Mouse (Mus musculus): Measurements from ENCODE around the gene A730015C16Rik. TPM values are rescaled to one million over a fixed set of nuclear protein-coding genes. Genes with fewer than 3 reads are reported as not detected.

Gene A730015C16Rik
- polyA plus RNA-seq, 1 experiment from 2014 or later = 1.1 TPM

DNA sequence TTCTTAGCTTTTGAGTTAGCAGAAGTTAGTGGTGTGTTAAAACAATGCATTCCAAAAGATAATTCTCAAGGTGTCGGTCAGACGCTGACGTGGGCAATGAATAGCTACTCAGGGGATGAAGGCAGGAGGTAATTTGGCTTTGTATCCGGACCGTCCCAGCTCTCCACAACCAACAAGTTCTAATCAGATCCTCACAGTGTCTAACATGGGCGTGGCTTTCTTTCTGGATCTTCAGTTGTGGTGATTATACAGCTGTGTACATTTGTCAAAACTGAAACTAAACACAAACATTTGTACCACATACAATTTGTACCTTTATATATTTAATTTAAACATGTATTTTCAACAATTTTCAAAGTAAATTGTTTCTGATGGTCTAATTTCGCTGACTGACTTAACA is 18.4 kb upstream of the A730015C16Rik start:
- no peak for ATAC-seq (ENCODE audit: insufficient read depth, low FRiP score, low TSS enrichment)
- H3K27me3 ChIP-seq (ENCODE audit: control insufficient read depth, insufficient read depth, low read length) = no peaks in the 10 kb centered on the region
- 87% methylated on average over 7 of the region's 7 CpGs for WGBS

DNA sequence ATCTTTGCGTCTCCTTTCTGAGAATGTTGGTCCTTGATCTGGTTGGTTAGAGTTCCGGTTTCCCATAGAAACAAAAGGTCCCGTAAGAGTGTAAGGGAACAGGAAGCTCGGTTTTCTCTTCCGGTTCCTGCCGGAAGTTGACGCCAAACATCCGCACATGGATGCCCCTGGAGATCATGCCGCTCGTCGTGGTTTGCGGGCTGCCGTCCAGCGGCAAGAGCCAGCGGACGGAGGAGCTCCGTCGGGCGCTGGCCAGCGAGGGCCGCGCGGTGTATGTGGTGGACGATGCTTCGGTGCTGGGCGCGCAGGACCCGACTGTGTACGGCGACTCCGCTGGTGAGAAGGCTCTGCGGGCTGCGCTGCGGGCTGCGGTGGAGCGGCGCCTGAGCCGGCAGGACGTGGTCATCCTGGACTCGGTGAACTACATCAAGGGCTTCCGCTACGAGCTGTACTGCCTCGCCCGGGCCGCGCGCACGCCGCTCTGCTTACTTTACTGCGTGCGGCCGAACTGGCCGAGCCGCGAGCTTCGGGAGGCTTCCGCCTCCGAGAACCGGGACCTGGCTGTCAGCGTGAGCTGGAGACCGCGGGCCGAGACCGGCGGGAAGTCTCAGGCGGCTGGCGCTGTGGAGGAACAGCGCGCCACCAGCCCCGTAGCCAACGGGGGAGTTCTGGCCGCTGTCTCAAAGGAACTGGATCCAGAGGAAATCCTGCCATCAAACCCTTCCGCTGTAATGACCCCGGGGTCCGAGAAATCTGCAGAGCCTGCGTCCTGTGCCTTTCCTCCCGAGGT is 509 bp downstream of the A730015C16Rik start, which contains the start of gene Kti12:
TSS of gene Kti12 (plus strand) at position 71 of the 790 bp plus-strand sequence.
- under 1% methylated on average over 77 of the region's 77 CpGs for WGBS

More for the DNA sequence above, 18.4 kb upstream of the A730015C16Rik start:
- no peak overlapping the region for H3K27ac ChIP-seq (ENCODE audit: low read depth, low read length)
- DNase-seq (ENCODE audit: low spot score) = no peak
- H3K9me3 ChIP-seq (ENCODE audit: control insufficient read depth, low read length) = no peaks in the 10 kb centered on the region
- no peaks in the 10 kb centered on the region for H3K4me1 ChIP-seq (ENCODE audit: control insufficient read depth, insufficient read depth, low read length)
- H3K9ac ChIP-seq (ENCODE audit: low read length) = no peak overlapping the region
- no peak overlapping the region for H3K4me3 ChIP-seq (ENCODE audit: low read depth, low read length)
- no peaks in the 10 kb centered on the region; the same call in 1 of the 2 replicates for H3K36me3 ChIP-seq (ENCODE audit: control insufficient read depth, insufficient read depth, low read length)
- H3K4me2 ChIP-seq (ENCODE audit: low read depth) = no peak overlapping the region

DNA sequence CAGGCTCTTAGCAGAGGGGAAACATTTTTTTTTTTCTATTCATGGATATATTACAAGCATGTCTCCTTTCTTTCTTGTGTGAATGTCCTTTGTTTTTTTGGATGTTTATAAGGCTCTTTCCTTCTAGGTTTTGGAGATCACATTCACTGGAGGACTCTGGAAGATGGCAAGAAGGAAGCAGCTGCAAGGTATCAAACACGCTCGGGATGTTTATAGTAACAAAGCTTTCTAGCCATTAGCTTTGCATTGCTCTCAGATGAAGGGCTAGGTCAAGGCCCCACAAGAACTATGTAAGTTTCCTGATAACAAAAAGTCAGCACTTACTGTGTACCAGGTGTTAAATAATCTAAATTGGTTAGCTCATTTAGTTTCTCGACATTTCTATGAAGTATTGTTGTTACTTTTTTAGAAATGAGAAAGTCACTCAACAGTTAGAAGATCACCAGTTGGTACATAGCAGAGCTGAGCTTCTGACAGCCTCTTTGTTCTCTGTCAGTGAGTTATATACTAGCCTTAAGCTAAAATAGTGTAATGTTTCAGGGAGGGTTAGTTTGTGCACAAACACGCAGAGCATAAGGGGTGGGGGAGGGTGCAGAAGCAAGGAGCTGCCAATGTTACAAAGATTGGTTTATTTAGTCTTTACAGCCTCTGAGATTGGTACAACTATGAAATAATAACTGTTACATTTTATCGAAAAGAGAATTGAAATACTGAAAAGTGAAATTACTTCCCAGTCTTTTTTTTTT is 2.4 kb downstream of the A730015C16Rik start:
- Histone ChIP-seq H3K36me3 (ENCODE audit: control insufficient read depth, insufficient read depth, low read length) (no peaks in the 10 kb centered on the region), H3K27me3 (ENCODE audit: control insufficient read depth, insufficient read depth, low read length) (no peaks in the 10 kb centered on the region), H3K4me1 (ENCODE audit: control insufficient read depth, insufficient read depth, low read length) (peaks cover 13% of the 10 kb centered on the region), H3K9me3 (ENCODE audit: control insufficient read depth, low read length) (no peaks in the 10 kb centered on the region), H3K27ac (ENCODE audit: low read depth, low read length) (no peak overlapping the region), H3K9ac (ENCODE audit: low read length) (no peak overlapping the region), H3K4me2 (ENCODE audit: low read depth) (no peak overlapping the region), H3K4me3 (ENCODE audit: low read depth, low read length) (no peak overlapping the region)
- ATAC-seq (ENCODE audit: insufficient read depth, low FRiP score, low TSS enrichment) (no peak), DNase-seq (ENCODE audit: low spot score) (no peak)
- WGBS = 87% methylated on average over 5 of the region's 5 CpGs

More for the DNA sequence above, 509 bp downstream of the A730015C16Rik start, which contains the start of gene Kti12:
- Histone ChIP-seq H3K27me3 (ENCODE audit: control insufficient read depth, insufficient read depth, low read length) (no peaks in the 10 kb centered on the region), H3K4me1 (ENCODE audit: control insufficient read depth, insufficient read depth, low read length) (peaks cover 13% of the 10 kb centered on the region), H3K9me3 (ENCODE audit: control insufficient read depth, low read length) (no peaks in the 10 kb centered on the region), H3K36me3 (ENCODE audit: control insufficient read depth, insufficient read depth, low read length) (no peaks in the 10 kb centered on the region), H3K27ac (ENCODE audit: low read depth, low read length) (peak within 1 kb of the TSS; percentile 82), H3K9ac (ENCODE audit: low read length) (peak within 1 kb of the TSS; percentile 84), H3K4me2 (ENCODE audit: low read depth) (peak within 1 kb of the TSS; percentile 88), H3K4me3 (ENCODE audit: low read depth, low read length) (peak within 1 kb of the TSS; percentile 95)
- DNase-seq (ENCODE audit: low spot score) = peak; percentile 83
- ATAC-seq (ENCODE audit: insufficient read depth, low FRiP score, low TSS enrichment) = peak; percentile 80

DNA sequence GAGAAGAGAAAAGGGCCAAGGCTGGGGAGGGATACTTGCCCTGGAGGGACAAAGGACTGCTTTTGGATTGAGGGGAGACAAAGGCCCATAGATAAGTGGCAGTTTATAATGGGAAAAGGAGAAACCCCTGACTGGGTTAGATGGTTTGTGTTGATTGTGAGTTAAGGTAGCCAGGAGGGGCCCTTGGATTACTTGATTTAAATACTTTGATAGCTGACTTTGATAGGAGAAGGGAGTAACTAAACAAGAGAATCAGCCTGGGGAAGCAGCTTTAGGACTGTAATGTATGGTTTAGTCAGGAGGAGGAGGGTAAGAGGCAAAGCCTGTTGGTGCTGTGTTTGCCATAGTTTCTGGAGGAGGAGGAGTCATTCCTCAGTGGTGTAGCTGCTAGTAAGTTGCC is 5.1 kb downstream of the A730015C16Rik start:
- H3K36me3 ChIP-seq (ENCODE audit: control insufficient read depth, insufficient read depth, low read length) = no peaks in the 10 kb centered on the region
- H3K27ac ChIP-seq (ENCODE audit: low read depth, low read length) = peak overlapping the region; percentile 8; the same call in 1 of the 2 replicates
- no peak overlapping the region for H3K4me2 ChIP-seq (ENCODE audit: low read depth)
- DNase-seq (ENCODE audit: low spot score) (no peak), ATAC-seq (ENCODE audit: insufficient read depth, low FRiP score, low TSS enrichment) (no peak)
- no peak overlapping the region for H3K9ac ChIP-seq (ENCODE audit: low read length)
- H3K4me3 ChIP-seq (ENCODE audit: low read depth, low read length) = no peak overlapping the region
- H3K9me3 ChIP-seq (ENCODE audit: control insufficient read depth, low read length) = no peaks in the 10 kb centered on the region
- no peaks in the 10 kb centered on the region for H3K4me1 ChIP-seq (ENCODE audit: control insufficient read depth, insufficient read depth, low read length)
- H3K27me3 ChIP-seq (ENCODE audit: control insufficient read depth, insufficient read depth, low read length) = no peaks in the 10 kb centered on the region

DNA sequence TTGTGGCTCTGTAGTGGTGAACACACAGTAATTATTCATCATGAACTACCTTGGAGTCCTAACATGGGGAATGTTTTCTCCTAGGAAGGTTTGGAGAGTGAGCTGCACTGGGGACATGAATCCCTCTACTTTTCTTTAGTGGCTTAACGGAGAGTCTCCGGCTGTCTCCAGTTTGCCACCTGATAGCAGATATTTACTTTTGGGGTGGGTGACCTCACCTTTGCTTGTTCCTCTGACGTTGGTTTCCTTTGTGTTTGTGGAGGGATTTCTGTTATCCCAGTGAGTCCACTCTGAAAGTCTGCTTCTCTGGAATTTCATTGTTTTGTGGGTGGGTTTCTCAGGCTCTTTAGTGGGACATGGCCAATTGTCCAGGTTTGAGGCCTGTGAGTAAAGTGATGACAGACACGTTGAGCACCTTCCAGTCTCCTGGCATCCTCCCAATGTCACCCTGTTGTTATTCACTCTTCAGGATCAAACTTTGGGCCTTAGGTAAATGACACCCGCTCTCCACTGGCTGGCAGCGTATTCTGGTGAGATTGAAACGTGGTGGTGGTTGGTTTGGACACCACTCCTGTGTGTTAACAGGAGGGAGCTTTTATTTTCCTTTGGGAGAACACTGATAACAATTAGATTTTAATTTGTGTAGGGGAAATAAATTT is 6.4 kb downstream of the A730015C16Rik start:
- DNase-seq (ENCODE audit: low spot score) = no peak
- no peak for ATAC-seq (ENCODE audit: insufficient read depth, low FRiP score, low TSS enrichment)
- no peaks in the 10 kb centered on the region for H3K36me3 ChIP-seq (ENCODE audit: control insufficient read depth, insufficient read depth, low read length)
- H3K4me2 ChIP-seq (ENCODE audit: low read depth) = no peak overlapping the region
- 86% methylated on average over 7 of the region's 7 CpGs for WGBS
- H3K9ac ChIP-seq (ENCODE audit: low read length) = no peak overlapping the region
- H3K4me3 ChIP-seq (ENCODE audit: low read depth, low read length) = no peak overlapping the region
- H3K4me1 ChIP-seq (ENCODE audit: control insufficient read depth, insufficient read depth, low read length) = no peaks in the 10 kb centered on the region
- no peaks in the 10 kb centered on the region for H3K9me3 ChIP-seq (ENCODE audit: control insufficient read depth, low read length)
- H3K27ac ChIP-seq (ENCODE audit: low read depth, low read length) = no peak overlapping the region
- no peaks in the 10 kb centered on the region for H3K27me3 ChIP-seq (ENCODE audit: control insufficient read depth, insufficient read depth, low read length)

DNA sequence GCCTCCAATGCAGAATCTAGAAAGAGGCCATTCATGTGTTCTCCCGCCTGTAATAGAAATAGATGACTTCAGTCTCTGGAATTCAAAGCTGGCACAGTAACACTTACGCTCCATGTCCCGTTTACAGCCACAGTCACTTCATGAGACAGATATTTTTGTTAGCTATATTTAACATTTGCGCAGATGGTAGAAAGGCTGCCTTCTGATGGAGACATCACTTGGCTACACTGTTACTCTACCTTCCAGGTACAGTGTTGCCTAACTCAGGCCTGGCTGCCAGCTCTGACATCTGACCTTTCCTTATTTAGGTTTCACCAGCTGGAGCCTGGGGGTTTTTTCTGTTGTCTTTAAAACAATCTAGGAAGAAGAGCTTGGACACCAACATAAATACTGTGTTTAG is 10.4 kb downstream of the A730015C16Rik start:
- no peak overlapping the region for H3K4me3 ChIP-seq (ENCODE audit: low read depth, low read length)
- no peaks in the 10 kb centered on the region for H3K27me3 ChIP-seq (ENCODE audit: control insufficient read depth, insufficient read depth, low read length)
- H3K9ac ChIP-seq (ENCODE audit: low read length) = no peak overlapping the region
- ATAC-seq (ENCODE audit: insufficient read depth, low FRiP score, low TSS enrichment) = no peak
- no peak overlapping the region for H3K27ac ChIP-seq (ENCODE audit: low read depth, low read length)
- WGBS = 89% methylated on average over 4 of the region's 4 CpGs
- 0 out of 2 replicates have a peak, but pooled peaks cover 5% of the 10 kb centered on the region for H3K4me1 ChIP-seq (ENCODE audit: control insufficient read depth, insufficient read depth, low read length)
- H3K36me3 ChIP-seq (ENCODE audit: control insufficient read depth, insufficient read depth, low read length) = no peaks in the 10 kb centered on the region
- H3K4me2 ChIP-seq (ENCODE audit: low read depth) = no peak overlapping the region
- H3K9me3 ChIP-seq (ENCODE audit: control insufficient read depth, low read length) = no peaks in the 10 kb centered on the region
- no peak for DNase-seq (ENCODE audit: low spot score)

DNA sequence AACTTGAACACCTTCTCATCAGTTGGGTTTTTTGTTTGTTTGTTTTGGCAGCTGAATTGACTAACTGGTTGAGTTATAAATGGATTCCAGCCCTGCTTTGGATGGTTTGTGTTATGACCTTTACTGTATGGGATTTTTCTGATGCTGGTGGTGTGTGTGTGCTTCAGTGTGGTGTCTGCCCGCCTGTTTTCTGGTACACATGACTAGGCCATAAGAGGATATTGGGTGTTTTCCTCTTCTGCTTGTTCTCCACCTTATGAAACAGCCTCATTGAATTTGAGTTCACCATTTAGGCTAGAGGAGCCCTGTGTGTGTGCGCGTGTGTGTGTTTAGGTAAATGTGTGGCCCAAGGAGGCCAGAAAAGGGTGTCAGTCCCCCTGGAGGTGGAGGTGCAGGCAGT is 12.9 kb downstream of the A730015C16Rik start:
- ATAC-seq (ENCODE audit: insufficient read depth, low FRiP score, low TSS enrichment) (no peak), DNase-seq (ENCODE audit: low spot score) (no peak)
- Histone ChIP-seq H3K9me3 (ENCODE audit: control insufficient read depth, low read length) (no peaks in the 10 kb centered on the region), H3K4me2 (ENCODE audit: low read depth) (peak overlapping the region; percentile 84), H3K9ac (ENCODE audit: low read length) (peak overlapping the region; percentile 100), H3K4me1 (ENCODE audit: control insufficient read depth, insufficient read depth, low read length) (peaks cover 13% of the 10 kb centered on the region; the same call in 1 of the 2 replicates), H3K4me3 (ENCODE audit: low read depth, low read length) (peak overlapping the region; percentile 91), H3K27ac (ENCODE audit: low read depth, low read length) (no peak overlapping the region; the same call in 1 of the 2 replicates), H3K27me3 (ENCODE audit: control insufficient read depth, insufficient read depth, low read length) (no peaks in the 10 kb centered on the region), H3K36me3 (ENCODE audit: control insufficient read depth, insufficient read depth, low read length) (no peaks in the 10 kb centered on the region)
- 74% methylated on average over 3 of the region's 3 CpGs for WGBS

DNA sequence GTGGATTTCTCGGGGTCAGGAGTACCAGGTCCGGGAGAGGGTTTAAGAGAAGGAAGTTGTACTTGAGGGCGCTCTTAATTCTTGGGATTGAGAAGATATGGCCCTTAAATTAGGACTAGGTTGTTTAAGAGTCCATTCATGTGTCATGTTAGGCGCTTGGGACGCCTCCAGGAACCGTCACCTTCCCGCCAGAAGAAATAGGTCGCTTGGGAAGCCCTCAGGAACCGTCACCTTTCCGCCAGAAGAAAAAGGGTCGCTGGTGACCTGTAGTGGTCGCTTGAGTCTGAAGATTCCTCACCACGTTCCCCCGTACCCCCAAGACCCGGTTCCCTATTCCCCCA is 13.5 kb downstream of the A730015C16Rik start:
- Histone ChIP-seq H3K4me1 (ENCODE audit: control insufficient read depth, insufficient read depth, low read length) (peaks cover 13% of the 10 kb centered on the region; the same call in 1 of the 2 replicates), H3K9ac (ENCODE audit: low read length) (peak overlapping the region; percentile 100), H3K4me3 (ENCODE audit: low read depth, low read length) (peak overlapping the region; percentile 91), H3K9me3 (ENCODE audit: control insufficient read depth, low read length) (no peaks in the 10 kb centered on the region), H3K27me3 (ENCODE audit: control insufficient read depth, insufficient read depth, low read length) (no peaks in the 10 kb centered on the region), H3K4me2 (ENCODE audit: low read depth) (peak overlapping the region; percentile 84), H3K36me3 (ENCODE audit: control insufficient read depth, insufficient read depth, low read length) (no peaks in the 10 kb centered on the region), H3K27ac (ENCODE audit: low read depth, low read length) (peak overlapping the region; percentile 99)
- ATAC-seq (ENCODE audit: insufficient read depth, low FRiP score, low TSS enrichment) = no peak
- peak; percentile 19 for DNase-seq (ENCODE audit: low spot score)
- WGBS = under 1% methylated on average over 15 of the region's 15 CpGs
